Comparison of ENCODE assay signal across 10 mouse cellular contexts in the genomic region with DNA sequence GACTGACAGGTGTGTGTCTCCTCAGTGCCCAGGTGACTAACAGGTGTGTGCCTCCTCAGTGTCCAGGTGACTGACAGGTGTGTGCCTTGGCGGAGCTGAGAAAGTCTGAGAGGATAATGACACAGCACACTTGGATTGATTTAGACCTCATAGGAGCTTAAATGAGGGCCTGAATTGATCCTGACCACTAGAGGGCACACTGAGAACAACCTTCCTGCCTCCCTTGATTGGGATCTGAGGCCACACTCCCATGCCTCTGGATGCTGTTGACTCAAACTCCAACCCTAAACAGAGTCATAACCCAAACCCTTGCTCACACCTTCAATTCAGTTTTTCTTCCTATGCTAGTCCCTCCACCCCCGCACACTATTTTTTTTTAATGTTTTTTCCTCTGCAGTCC. TPM values are rescaled to one million over a fixed set of nuclear protein-coding genes. Genes with fewer than 3 reads are reported as not detected.
A peak's percentile ranks its signal among the peaks of the same experiment; 100 is the strongest.
DNase-seq lines count a peak whose midpoint lies in the region; ATAC-seq and TF ChIP-seq lines count a peak whose summit lies in the region.
"Had no signal": no experiment of that assay in that cellular context is flagged by ENCODE, and none has a peak within 500 bp of the region (broad histone marks: within the 10 kb centered on the region; RNA-seq: fewer than 3 reads in every experiment).

No protein-coding gene starts in this region.

- peak; percentile 71 for DNase-seq in hindbrain, embryonic 11.5 days (ENCODE audit: low spot score)
- DNase-seq in 416B (ENCODE audit: low read depth) (peak; percentile 85), G1E (ENCODE audit: low spot score) (no peak)
- peak; percentile 49 for DNase-seq in fibroblast of lung, adult 2 months (ENCODE audit: low read depth)
- DNase-seq in lung, postnatal 14 days, result peak; percentile 71
- DNase-seq in ovary, postnatal 10 days (ENCODE audit: low spot score), result no peak
- DNase-seq in cerebellum, adult 11-12 months, result no peak

- WGBS in hindbrain, embryonic 11.5 days, result 34% methylated on average over 2 of the region's 2 CpGs
- 26% methylated on average over 2 of the region's 2 CpGs for WGBS in hindbrain, embryonic 12.5 days

- H3K36me3 ChIP-seq in hindbrain, embryonic 11.5 days (ENCODE audit: control insufficient read depth, insufficient read depth, low read length), result no peaks in the 10 kb centered on the region
- no peaks in the 10 kb centered on the region for H3K36me3 ChIP-seq in hindbrain, embryonic 12.5 days
- H3K36me3 ChIP-seq in G1E (replicated peaks), result no peaks in the 10 kb centered on the region
- H3K36me3 ChIP-seq: embryonic facial prominence, embryonic 12.5 days; limb, embryonic 13.5 days had no signal

- no peaks in the 10 kb centered on the region for H3K9me3 ChIP-seq in hindbrain, embryonic 11.5 days (ENCODE audit: control insufficient read depth, low read length)
- no peaks in the 10 kb centered on the region for H3K9me3 ChIP-seq in hindbrain, embryonic 12.5 days (replicated peaks)
- H3K9me3 ChIP-seq in G1E (replicated peaks), result no peaks in the 10 kb centered on the region
- H3K9me3 ChIP-seq: embryonic facial prominence, embryonic 12.5 days; limb, embryonic 13.5 days had no signal

- no peak for ATAC-seq in hindbrain, embryonic 11.5 days (ENCODE audit: low FRiP score)
- ATAC-seq in hindbrain, embryonic 12.5 days (ENCODE audit: low FRiP score), result no peak
- ATAC-seq in G1E (ENCODE audit: extremely low read depth, insufficient number of reproducible peaks, low FRiP score, poor library complexity, severe bottlenecking), result peak; percentile 8; the same call in 1 of the 2 replicates

- H3K9ac ChIP-seq in hindbrain, embryonic 11.5 days (ENCODE audit: low read depth, low read length), result no peak overlapping the region
- H3K9ac ChIP-seq in hindbrain, embryonic 12.5 days, result no peak overlapping the region
- H3K9ac ChIP-seq: embryonic facial prominence, embryonic 12.5 days; limb, embryonic 13.5 days had no signal

- no peak overlapping the region for H3K4me2 ChIP-seq in hindbrain, embryonic 11.5 days (replicated peaks; ENCODE audit: low read depth, low read length)
- H3K4me2 ChIP-seq in hindbrain, embryonic 12.5 days (replicated peaks), result no peak overlapping the region
- H3K4me2 ChIP-seq: embryonic facial prominence, embryonic 12.5 days; limb, embryonic 13.5 days had no signal

- peak; percentile 49 for TF ChIP-seq CTCF in G1E (IDR thresholded peaks at IDR 0.05; ENCODE audit: low read depth, low read length)

- H3K4me3 ChIP-seq in hindbrain, embryonic 11.5 days (ENCODE audit: low read depth, low read length), result no peak overlapping the region
- no peak overlapping the region for H3K4me3 ChIP-seq in hindbrain, embryonic 12.5 days
- H3K4me3 ChIP-seq in G1E (ENCODE audit: low read depth, low read length), result no peak overlapping the region
- H3K4me3 ChIP-seq: embryonic facial prominence, embryonic 12.5 days; limb, embryonic 13.5 days had no signal

- H3K4me1 ChIP-seq in hindbrain, embryonic 11.5 days (replicated peaks; ENCODE audit: control insufficient read depth, insufficient read depth, low read length), result no peaks in the 10 kb centered on the region
- H3K4me1 ChIP-seq in hindbrain, embryonic 12.5 days, result 0 out of 2 replicates have a peak, but pooled peaks cover 3% of the 10 kb centered on the region
- peaks cover 9% of the 10 kb centered on the region for H3K4me1 ChIP-seq in G1E (ENCODE audit: insufficient read depth, low read depth, low read length)
- H3K4me1 ChIP-seq: embryonic facial prominence, embryonic 12.5 days; limb, embryonic 13.5 days had no signal

- peaks cover 15% of the 10 kb centered on the region for H3K27me3 ChIP-seq in hindbrain, embryonic 11.5 days (ENCODE audit: control insufficient read depth, insufficient read depth, low read length)
- H3K27me3 ChIP-seq in hindbrain, embryonic 12.5 days, result peaks cover 34% of the 10 kb centered on the region
- peaks cover 16% of the 10 kb centered on the region for H3K27me3 ChIP-seq in G1E (ENCODE audit: insufficient read depth, low read length)

- no peak overlapping the region for H3K27ac ChIP-seq in hindbrain, embryonic 11.5 days (ENCODE audit: low read depth, low read length)
- no peak overlapping the region for H3K27ac ChIP-seq in hindbrain, embryonic 12.5 days
- H3K27ac ChIP-seq: embryonic facial prominence, embryonic 12.5 days; limb, embryonic 13.5 days had no signal

RNA-seq across cellular contexts. Expression of a gene that starts 4.2 kb away (rescaled TPM):
- 0.59 and 0.63 TPM in 2 replicates for polyA plus RNA-seq in hindbrain, embryonic 11.5 days (2014; fragmentation: Nextera tagmentation; extraction: Ambion mirVana)
- 1.0 and 1.3 TPM in 2 replicates for polyA plus RNA-seq in hindbrain, embryonic 12.5 days (2016; fragmentation: Nextera tagmentation; extraction: Ambion mirVana)
- not detected in 2 replicates for total RNA-seq in G1E (2014; fragmentation: Nextera tagmentation)
- not detected in 2 replicates for total RNA-seq in G1E (2017)
- not detected in 2 replicates for polyA plus RNA-seq in G1E (2012)

RNA-seq across cellular contexts. Expression of a gene that starts 21.8 kb away (rescaled TPM):
- 0.26 and 0.33 TPM in 2 replicates for polyA plus RNA-seq in hindbrain, embryonic 11.5 days (2014; fragmentation: Nextera tagmentation; extraction: Ambion mirVana)
- 1.1 and 2.1 TPM in 2 replicates for polyA plus RNA-seq in hindbrain, embryonic 12.5 days (2016; fragmentation: Nextera tagmentation; extraction: Ambion mirVana)
- total RNA-seq in G1E (2014; fragmentation: Nextera tagmentation) (2.7 TPM in 1 of 2 replicates, not detected in the other), G1E (2017) (0.71 and 1.1 TPM in 2 replicates)
- polyA plus RNA-seq in G1E (2012), result 6.1 and 6.6 TPM in 2 replicates

RNA-seq across cellular contexts. Expression of a gene that starts 29.9 kb away (rescaled TPM):
- polyA plus RNA-seq in hindbrain, embryonic 11.5 days (2014; fragmentation: Nextera tagmentation; extraction: Ambion mirVana), result 20.6 and 22.1 TPM in 2 replicates
- 21.0 and 25.1 TPM in 2 replicates for polyA plus RNA-seq in hindbrain, embryonic 12.5 days (2016; fragmentation: Nextera tagmentation; extraction: Ambion mirVana)
- total RNA-seq in G1E (2014; fragmentation: Nextera tagmentation) (not detected in 2 replicates), G1E (2017) (0.05 TPM in 1 of 2 replicates, not detected in the other)
- not detected in 2 replicates for polyA plus RNA-seq in G1E (2012)

RNA-seq across cellular contexts. Expression of a gene that starts 50.5 kb away (rescaled TPM):
- 52.5 and 60.3 TPM in 2 replicates for polyA plus RNA-seq in hindbrain, embryonic 11.5 days (2014; fragmentation: Nextera tagmentation; extraction: Ambion mirVana)
- polyA plus RNA-seq in hindbrain, embryonic 12.5 days (2016; fragmentation: Nextera tagmentation; extraction: Ambion mirVana), result 60.8 and 67.1 TPM in 2 replicates
- total RNA-seq in G1E (2014; fragmentation: Nextera tagmentation) (14.2 and 17.2 TPM in 2 replicates), G1E (2017) (9.7 and 11.4 TPM in 2 replicates)
- polyA plus RNA-seq in G1E (2012), result 34.9 and 35.8 TPM in 2 replicates

RNA-seq across cellular contexts. Expression of a gene that starts 51.0 kb away (rescaled TPM):
- 0.17 TPM in 1 of 2 replicates, not detected in the other for polyA plus RNA-seq in hindbrain, embryonic 11.5 days (2014; fragmentation: Nextera tagmentation; extraction: Ambion mirVana)
- polyA plus RNA-seq in hindbrain, embryonic 12.5 days (2016; fragmentation: Nextera tagmentation; extraction: Ambion mirVana), result 1.1 and 1.7 TPM in 2 replicates
- total RNA-seq in G1E (2014; fragmentation: Nextera tagmentation), result not detected in 2 replicates
- not detected in 2 replicates for total RNA-seq in G1E (2017)
- polyA plus RNA-seq in G1E (2012), result not detected in 2 replicates
- polyA plus RNA-seq: limb, embryonic 13.5 days had no signal

Comparison
In these comparisons a context has a peak if more than half of its experiments do, and no peak if none do; other contexts are left out.
1. DNase-seq: peak in hindbrain, embryonic 11.5 days (single experiment), 416B (single experiment), fibroblast of lung, adult 2 months (single experiment) and lung, postnatal 14 days (single experiment); none in G1E (single experiment), ovary, postnatal 10 days (single experiment) and cerebellum, adult 11-12 months (single experiment).
2. RNA of a gene that starts 29.9 kb away (polyA plus RNA-seq): 21.0 to 25.1 TPM in hindbrain, embryonic 12.5 days and 20.6 to 22.1 TPM in hindbrain, embryonic 11.5 days; not detected in G1E; every median in the first group is over 10 times any median in the second.